Mouse (Mus musculus): ENCODE measurements around the gene Fam71e2. TPM values are rescaled to one million over a fixed set of nuclear protein-coding genes. Genes with fewer than 3 reads are reported as not detected.

The Fam71e2 gene
- polyA plus RNA-seq, 1 experiment = not detected

GRCm38 (mm10) chr7:4723508-4723907, 47.6 kb downstream of the Fam71e2 start:
- H3K4me3 ChIP-seq (ENCODE audit: extremely low read depth, insufficient read depth, insufficient read length) = peak overlapping the region; percentile 49; the same call in 1 of the 2 replicates
- TF ChIP-seq POLR2A (IDR thresholded peaks at IDR 0.05; ENCODE audit: low read depth, low read length) (no peak), CTCF (IDR thresholded peaks at IDR 0.05; ENCODE audit: extremely low read depth, insufficient read depth, insufficient read length, insufficient replicate concordance) (no peak)
- no peaks in the 10 kb centered on the region; the same call in 1 of the 2 replicates for H3K36me3 ChIP-seq (ENCODE audit: control insufficient read depth, insufficient read depth, low read length)
- peaks cover 5% of the 10 kb centered on the region; the same call in 1 of the 2 replicates for H3K4me1 ChIP-seq (ENCODE audit: control insufficient read depth, insufficient read depth, insufficient read length)
- peak in 1 of 2 experiments; percentile 42 for DNase-seq (ENCODE audit: low read depth in 1 of 2, low spot score in 2 of 2)
- WGBS = 46% methylated on average over 12 of the region's 12 CpGs
- no peaks in the 10 kb centered on the region for H3K27me3 ChIP-seq (ENCODE audit: control insufficient read depth, insufficient read depth, low read length)
- H3K27ac ChIP-seq (ENCODE audit: insufficient read depth, low read length) = peak overlapping the region; percentile 37; the same call in 1 of the 2 replicates

GRCm38 (mm10) chr7:4719276-4719675, 51.8 kb downstream of the Fam71e2 start:
- TF ChIP-seq CTCF (IDR thresholded peaks at IDR 0.05; ENCODE audit: extremely low read depth, insufficient read depth, insufficient read length, insufficient replicate concordance) (no peak), POLR2A (IDR thresholded peaks at IDR 0.05; ENCODE audit: low read depth, low read length) (no peak)
- H3K4me1 ChIP-seq (ENCODE audit: control insufficient read depth, insufficient read depth, insufficient read length) = no peaks in the 10 kb centered on the region
- H3K4me3 ChIP-seq (ENCODE audit: extremely low read depth, insufficient read depth, insufficient read length) = no peak overlapping the region
- WGBS = 94% methylated on average over 3 of the region's 3 CpGs
- no peaks in the 10 kb centered on the region; the same call in 1 of the 2 replicates for H3K36me3 ChIP-seq (ENCODE audit: control insufficient read depth, insufficient read depth, low read length)
- no peaks in the 10 kb centered on the region for H3K27me3 ChIP-seq (ENCODE audit: control insufficient read depth, insufficient read depth, low read length)
- H3K27ac ChIP-seq (ENCODE audit: insufficient read depth, low read length) = no peak overlapping the region
- no peak for DNase-seq (ENCODE audit: low read depth in 1 of 2, low spot score in 2 of 2)

DNA sequence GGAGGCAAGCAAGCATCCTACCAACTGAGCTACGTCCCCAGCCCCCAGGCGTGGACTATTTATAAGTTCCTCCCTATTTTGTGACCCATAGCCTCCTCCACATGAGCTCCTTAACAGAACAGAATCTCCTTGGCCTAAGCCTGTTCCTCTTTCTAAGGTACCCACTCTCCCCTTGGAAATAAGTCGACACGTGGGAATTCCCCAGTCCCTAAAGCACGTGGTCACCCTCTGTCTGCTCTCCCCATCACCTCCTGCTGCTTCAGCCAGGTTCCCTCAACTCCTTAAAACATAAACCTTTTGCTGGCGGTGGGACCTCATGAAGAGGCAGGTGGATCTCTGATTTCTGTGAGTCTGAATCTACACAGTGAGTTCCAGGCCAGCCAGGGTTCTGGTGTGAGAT, 54.1 kb downstream of the Fam71e2 start:
- H3K27ac ChIP-seq (ENCODE audit: insufficient read depth, low read length) = no peak overlapping the region
- TF ChIP-seq POLR2A (IDR thresholded peaks at IDR 0.05; ENCODE audit: low read depth, low read length) (no peak), CTCF (IDR thresholded peaks at IDR 0.05; ENCODE audit: extremely low read depth, insufficient read depth, insufficient read length, insufficient replicate concordance) (no peak)
- no peak for DNase-seq (ENCODE audit: low read depth in 1 of 2, low spot score in 2 of 2)
- no peaks in the 10 kb centered on the region for H3K27me3 ChIP-seq (ENCODE audit: control insufficient read depth, insufficient read depth, low read length)
- no peak overlapping the region for H3K4me3 ChIP-seq (ENCODE audit: extremely low read depth, insufficient read depth, insufficient read length)
- no peaks in the 10 kb centered on the region for H3K4me1 ChIP-seq (ENCODE audit: control insufficient read depth, insufficient read depth, insufficient read length)
- H3K36me3 ChIP-seq (ENCODE audit: control insufficient read depth, insufficient read depth, low read length) = no peaks in the 10 kb centered on the region; the same call in 1 of the 2 replicates
- WGBS = 68% methylated on average over 6 of the region's 6 CpGs

DNA sequence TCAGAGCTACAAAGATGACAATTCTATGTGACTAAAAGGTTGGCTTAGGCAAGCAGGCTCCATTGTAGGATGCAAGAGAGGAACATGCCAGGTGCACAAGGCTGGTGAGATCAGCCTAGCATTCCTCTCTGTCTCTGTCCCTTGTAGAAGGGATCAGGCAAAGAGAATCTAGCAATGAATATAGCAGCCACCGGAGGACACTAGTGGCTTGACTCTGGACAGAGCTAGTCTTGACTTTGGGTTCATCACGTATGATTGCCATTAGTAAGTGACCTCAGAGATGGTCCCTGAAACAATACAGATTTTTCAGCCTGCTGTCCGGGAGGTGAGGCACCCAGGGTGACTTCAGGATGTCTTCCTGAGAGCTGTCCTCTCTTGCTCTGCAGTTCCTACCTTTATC, 58.5 kb downstream of the Fam71e2 start:
- 74% methylated on average over 3 of the region's 3 CpGs for WGBS
- Histone ChIP-seq H3K4me1 (ENCODE audit: control insufficient read depth, insufficient read depth, insufficient read length) (no peaks in the 10 kb centered on the region), H3K27me3 (ENCODE audit: control insufficient read depth, insufficient read depth, low read length) (no peaks in the 10 kb centered on the region), H3K27ac (ENCODE audit: insufficient read depth, low read length) (no peak overlapping the region), H3K4me3 (ENCODE audit: extremely low read depth, insufficient read depth, insufficient read length) (no peak overlapping the region), H3K36me3 (ENCODE audit: control insufficient read depth, insufficient read depth, low read length) (no peaks in the 10 kb centered on the region)
- no peak for DNase-seq (ENCODE audit: low read depth in 1 of 2, low spot score in 2 of 2)
- TF ChIP-seq CTCF (IDR thresholded peaks at IDR 0.05; ENCODE audit: extremely low read depth, insufficient read depth, insufficient read length, insufficient replicate concordance) = no peak
- no peak for TF ChIP-seq POLR2A (IDR thresholded peaks at IDR 0.05; ENCODE audit: low read depth, low read length)

DNA sequence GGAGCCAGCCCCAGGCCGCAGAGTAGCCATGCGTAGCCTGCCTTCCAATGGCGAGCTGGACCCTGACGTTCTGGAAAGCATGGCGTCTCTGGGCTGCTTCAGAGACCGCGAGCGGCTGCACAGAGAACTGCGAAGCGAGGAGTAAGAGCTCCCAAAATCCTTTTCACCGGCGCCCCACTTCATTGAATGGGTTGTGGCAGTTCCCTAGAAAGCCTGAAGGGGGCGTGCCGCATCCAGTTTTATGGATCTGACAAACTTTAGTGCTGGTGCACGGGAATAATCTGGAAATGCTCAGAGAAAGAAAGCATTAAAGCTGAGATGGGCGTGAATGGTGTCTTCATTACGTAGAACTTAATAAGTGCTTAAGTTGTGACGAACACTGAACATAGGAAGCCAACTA, 66.0 kb downstream of the Fam71e2 start:
- Histone ChIP-seq H3K27me3 (ENCODE audit: control insufficient read depth, insufficient read depth, low read length) (no peaks in the 10 kb centered on the region), H3K4me1 (ENCODE audit: control insufficient read depth, insufficient read depth, insufficient read length) (no peaks in the 10 kb centered on the region), H3K36me3 (ENCODE audit: control insufficient read depth, insufficient read depth, low read length) (no peaks in the 10 kb centered on the region), H3K4me3 (ENCODE audit: extremely low read depth, insufficient read depth, insufficient read length) (no peak overlapping the region), H3K27ac (ENCODE audit: insufficient read depth, low read length) (no peak overlapping the region)
- DNase-seq (ENCODE audit: low read depth in 1 of 2, low spot score in 2 of 2) = peak in 1 of 2 experiments; percentile 15
- peak; percentile 36; the same call in 1 of the 2 replicates for TF ChIP-seq CTCF (IDR thresholded peaks at IDR 0.05; ENCODE audit: extremely low read depth, insufficient read depth, insufficient read length, insufficient replicate concordance)
- TF ChIP-seq POLR2A (IDR thresholded peaks at IDR 0.05; ENCODE audit: low read depth, low read length) = no peak
- WGBS = 38% methylated on average over 18 of the region's 18 CpGs

Other genes starting within 250 kb of the Fam71e2 start
- gene Tnni3, start 247.1 kb downstream of the Fam71e2 start, polyA plus RNA-seq (2012; rRNA removed) = 5.3 and 5.5 TPM in 2 replicates
- 9.6 and 10.4 TPM in 2 replicates for gene Dnaaf3, start 238.8 kb downstream of the Fam71e2 start, polyA plus RNA-seq (2012; rRNA removed)
- gene Syt5, start 223.8 kb downstream of the Fam71e2 start, polyA plus RNA-seq (2012; rRNA removed) = 0.21 and 0.34 TPM in 2 replicates
- 0.07 and 0.11 TPM in 2 replicates for gene Ptprh, start 167.3 kb downstream of the Fam71e2 start, polyA plus RNA-seq (2012; rRNA removed)
- 31.9 and 32.7 TPM in 2 replicates for gene Tmem86b, start 139.9 kb downstream of the Fam71e2 start, polyA plus RNA-seq (2012; rRNA removed)
- gene Ppp6r1, start 112.3 kb downstream of the Fam71e2 start, polyA plus RNA-seq (2012; rRNA removed) = 136 and 159 TPM in 2 replicates
- gene Hspbp1, start 86.2 kb downstream of the Fam71e2 start, polyA plus RNA-seq (2012; rRNA removed) = 32.2 and 37.3 TPM in 2 replicates
- 0.84 and 1.3 TPM in 2 replicates for gene Brsk1, start 80.7 kb downstream of the Fam71e2 start, polyA plus RNA-seq (2012; rRNA removed)
- 3.8 and 3.9 TPM in 2 replicates for gene Tmem150b, start 46.1 kb downstream of the Fam71e2 start, polyA plus RNA-seq (2012; rRNA removed)
- gene Kmt5c, start 31.2 kb downstream of the Fam71e2 start, polyA plus RNA-seq (2012; rRNA removed) = 105 and 138 TPM in 2 replicates
- gene Cox6b2, start 18.2 kb downstream of the Fam71e2 start, polyA plus RNA-seq (2012; rRNA removed) = 14.5 and 44.8 TPM in 2 replicates
- gene Il11, start 11.6 kb upstream of the Fam71e2 start, polyA plus RNA-seq (2012; rRNA removed) = 0.09 and 0.23 TPM in 2 replicates
- not detected in 2 replicates for gene Tmem190, start 11.6 kb upstream of the Fam71e2 start, polyA plus RNA-seq (2012; rRNA removed)
- gene Tmem238, start 18.4 kb upstream of the Fam71e2 start, polyA plus RNA-seq (2012; rRNA removed) = 17.5 and 34.9 TPM in 2 replicates
- gene Rpl28, start 21.6 kb upstream of the Fam71e2 start, polyA plus RNA-seq (2012; rRNA removed) = 316 and 418 TPM in 2 replicates
- gene Ube2s, start 41.3 kb upstream of the Fam71e2 start, polyA plus RNA-seq (2012; rRNA removed) = 167 and 175 TPM in 2 replicates
- 0.16 and 0.23 TPM in 2 replicates for gene Shisa7, start 73.4 kb upstream of the Fam71e2 start, polyA plus RNA-seq (2012; rRNA removed)
- gene Isoc2b, start 99.0 kb upstream of the Fam71e2 start, polyA plus RNA-seq (2012; rRNA removed) = 7.2 and 12.1 TPM in 2 replicates
- gene Isoc2a, start 105.9 kb upstream of the Fam71e2 start, polyA plus RNA-seq (2012; rRNA removed) = 14.5 and 15.3 TPM in 2 replicates
- 0.08 TPM in 1 of 2 replicates, not detected in the other for gene Gm36210, start 135.2 kb upstream of the Fam71e2 start, polyA plus RNA-seq (2012; rRNA removed)
- 19.2 and 26.9 TPM in 2 replicates for gene Zfp628, start 143.9 kb upstream of the Fam71e2 start, polyA plus RNA-seq (2012; rRNA removed)
- 2.8 and 3.2 TPM in 2 replicates for gene Nat14, start 150.7 kb upstream of the Fam71e2 start, polyA plus RNA-seq (2012; rRNA removed)
- 1.7 and 1.8 TPM in 2 replicates for gene Ssc5d, start 154.5 kb upstream of the Fam71e2 start, polyA plus RNA-seq (2012; rRNA removed)
- 1.9 TPM in 2 replicates for gene Sbk2, start 193.1 kb upstream of the Fam71e2 start, polyA plus RNA-seq (2012; rRNA removed)
- gene Sbk3, start 199.9 kb upstream of the Fam71e2 start, polyA plus RNA-seq (2012; rRNA removed) = 0.05 and 0.06 TPM in 2 replicates
- 30.2 and 39.9 TPM in 2 replicates for gene Zfp579, start 224.9 kb upstream of the Fam71e2 start, polyA plus RNA-seq (2012; rRNA removed)
- 24.2 and 32.0 TPM in 2 replicates for gene Zfp524, start 243.1 kb upstream of the Fam71e2 start, polyA plus RNA-seq (2012; rRNA removed)
- gene Fiz1, start 243.4 kb upstream of the Fam71e2 start, polyA plus RNA-seq (2012; rRNA removed) = 26.8 and 33.2 TPM in 2 replicates
- gene Gm44973, start 244.2 kb upstream of the Fam71e2 start, polyA plus RNA-seq (2012; rRNA removed) = 0.12 TPM in 1 of 2 replicates, not detected in the other
- 47.9 and 58.4 TPM in 2 replicates for gene Zfp865, start 249.1 kb upstream of the Fam71e2 start, polyA plus RNA-seq (2012; rRNA removed)
- 0.43 and 0.54 TPM in 2 replicates for gene Ccdc106, start 249.3 kb upstream of the Fam71e2 start, polyA plus RNA-seq (2012; rRNA removed)